Mouse (Mus musculus) regulatory T cell (primary cell): ENCODE results near the gene Kbtbd12.

ENCODE experiments used
- in situ Hi-C: fragments of 300-600 bp; cut with MboI, MseI; formaldehyde crosslinking; loops from one replicate; pipeline ENCODE4 v1.15.1; 2025; ENCODE audit warnings: high pct_unique_total_duplicates

The Kbtbd12 gene

GRCm38 (mm10) chr6:88626912-88627311 is 10.8 kb downstream of the Kbtbd12 start:
- in situ Hi-C loops: no loop called here

GRCm38 (mm10) chr6:88626462-88626861 is 11.3 kb downstream of the Kbtbd12 start:
- in situ Hi-C loops: no loop called here

GRCm38 (mm10) chr6:88621816-88622481 is 15.8 kb downstream of the Kbtbd12 start:
- in situ Hi-C loops: no loop called here

GRCm38 (mm10) chr6:88619542-88619941 is 18.2 kb downstream of the Kbtbd12 start:
- in situ Hi-C loops: no loop called here

- in situ Hi-C loops: no loop called here
These were observed 22.4 kb downstream of the Kbtbd12 start for GRCm38 (mm10) chr6:88615352-88615751.

- in situ Hi-C loops: no loop called here
These were observed 31.3 kb downstream of the Kbtbd12 start for GRCm38 (mm10) chr6:88606417-88606816.

GRCm38 (mm10) chr6:88605715-88606114 is 32.0 kb downstream of the Kbtbd12 start:
- in situ Hi-C loops: no loop called here

- in situ Hi-C loops: no loop called here
These were observed 32.5 kb downstream of the Kbtbd12 start for GRCm38 (mm10) chr6:88605235-88605634.

- in situ Hi-C loops: no loop called here
These were observed 41.6 kb downstream of the Kbtbd12 start for GRCm38 (mm10) chr6:88596108-88596507.

- in situ Hi-C loops: no loop called here
These were observed 45.4 kb downstream of the Kbtbd12 start for GRCm38 (mm10) chr6:88592367-88592766.

GRCm38 (mm10) chr6:88590231-88590630 is 47.5 kb downstream of the Kbtbd12 start:
- in situ Hi-C loops: no loop called here

- in situ Hi-C loops: no loop called here
These were observed 48.2 kb downstream of the Kbtbd12 start for GRCm38 (mm10) chr6:88589517-88589916.

- in situ Hi-C loops: no loop called here
These were observed 49.0 kb downstream of the Kbtbd12 start for GRCm38 (mm10) chr6:88588581-88589256.

GRCm38 (mm10) chr6:88587091-88587490 is 50.7 kb downstream of the Kbtbd12 start:
- in situ Hi-C loops: no loop called here

- in situ Hi-C loops: no loop called here
These were observed 53.8 kb downstream of the Kbtbd12 start for GRCm38 (mm10) chr6:88583950-88584349.

- in situ Hi-C loops: no loop called here
These were observed 61.3 kb downstream of the Kbtbd12 start for GRCm38 (mm10) chr6:88576495-88576894.

- in situ Hi-C loops: no loop called here
These were observed 71.1 kb downstream of the Kbtbd12 start for GRCm38 (mm10) chr6:88566676-88567075.

- in situ Hi-C loops: no loop called here
These were observed 72.7 kb downstream of the Kbtbd12 start for GRCm38 (mm10) chr6:88565033-88565432.

- in situ Hi-C loops: no loop called here
These were observed 77.6 kb downstream of the Kbtbd12 start for GRCm38 (mm10) chr6:88560156-88560555.

- in situ Hi-C loops: no loop called here
These were observed 78.1 kb downstream of the Kbtbd12 start for GRCm38 (mm10) chr6:88559688-88560087.

- in situ Hi-C loops: no loop called here
These were observed 79.7 kb downstream of the Kbtbd12 start for GRCm38 (mm10) chr6:88558076-88558475.

GRCm38 (mm10) chr6:88557548-88557947 is 80.2 kb downstream of the Kbtbd12 start:
- in situ Hi-C loops: no loop called here

GRCm38 (mm10) chr6:88549916-88550315 is 87.8 kb downstream of the Kbtbd12 start:
- in situ Hi-C loops: loop anchor here (5.0 kb wide), 1 partner anchor 297 kb away; no protein-coding TSS in a partner anchor
